Mouse (Mus musculus): ENCODE data around the gene Neo1. TPM values are rescaled to one million over a fixed set of nuclear protein-coding genes. Genes with fewer than 3 reads are reported as not detected.

Neo1 gene
- polyA plus RNA-seq, 2 experiments, result 1.5 TPM

GRCm38 (mm10) chr9:58863826-58864225, 172.4 kb downstream of the Neo1 start:
- no peak overlapping the region for H3K9ac ChIP-seq (replicated peaks)
- no peaks in the 10 kb centered on the region; the same call in 1 of the 2 replicates for H3K27me3 ChIP-seq (ENCODE audit: control insufficient read depth, insufficient read depth, low read length)
- no peak overlapping the region for H3K27ac ChIP-seq
- no peaks in the 10 kb centered on the region for H3K4me1 ChIP-seq (replicated peaks; ENCODE audit: control insufficient read depth in 2 of 2, insufficient read depth in 2 of 2, low read length in 1 of 2)
- H3K4me2 ChIP-seq (ENCODE audit: low read depth), result no peak overlapping the region
- ATAC-seq (ENCODE audit: insufficient read depth), result no peak
- TF ChIP-seq CTCF (IDR thresholded peaks at IDR 0.05; ENCODE audit: low read depth) (no peak), EP300 (IDR thresholded peaks at IDR 0.05; ENCODE audit: low read depth) (no peak)
- DNase-seq (ENCODE audit: low read depth in 3 of 3, low spot score in 3 of 3), result no peak
- no peaks in the 10 kb centered on the region for H3K9me3 ChIP-seq (ENCODE audit: control insufficient read depth, low read length)
- H3K36me3 ChIP-seq (replicated peaks; ENCODE audit: control insufficient read depth, insufficient read depth, low read depth), result no peaks in the 10 kb centered on the region
- no peak overlapping the region for H3K4me3 ChIP-seq (ENCODE audit: insufficient read depth in 1 of 2, low read depth in 2 of 2, low read length in 2 of 2)
- 38% methylated on average over 7 of the region's 7 CpGs for WGBS (ENCODE audit: insufficient replicate concordance)

- no peak overlapping the region for H3K9ac ChIP-seq (replicated peaks)
- no peaks in the 10 kb centered on the region for H3K9me3 ChIP-seq (ENCODE audit: control insufficient read depth, low read length)
- H3K4me3 ChIP-seq (ENCODE audit: insufficient read depth in 1 of 2, low read depth in 2 of 2, low read length in 2 of 2), result no peak overlapping the region
- no peaks in the 10 kb centered on the region for H3K4me1 ChIP-seq (replicated peaks; ENCODE audit: control insufficient read depth in 2 of 2, insufficient read depth in 2 of 2, low read length in 1 of 2)
- H3K27me3 ChIP-seq (ENCODE audit: control insufficient read depth, insufficient read depth, low read length), result no peaks in the 10 kb centered on the region; the same call in 1 of the 2 replicates
- no peak overlapping the region for H3K4me2 ChIP-seq (ENCODE audit: low read depth)
- TF ChIP-seq EP300 (IDR thresholded peaks at IDR 0.05; ENCODE audit: low read depth), result no peak
- no peak for TF ChIP-seq CTCF (IDR thresholded peaks at IDR 0.05; ENCODE audit: low read depth)
- no peaks in the 10 kb centered on the region for H3K36me3 ChIP-seq (replicated peaks; ENCODE audit: control insufficient read depth, insufficient read depth, low read depth)
- no peak overlapping the region for H3K27ac ChIP-seq
- DNase-seq (ENCODE audit: low read depth in 3 of 3, low spot score in 3 of 3), result no peak
- ATAC-seq (ENCODE audit: insufficient read depth), result no peak
- 23% methylated on average over 30 of the region's 30 CpGs for WGBS (ENCODE audit: insufficient replicate concordance)
Observed at GRCm38 (mm10) chr9:58859080-58859635, 177.1 kb downstream of the Neo1 start.

- 42% methylated on average over 3 of the region's 3 CpGs for WGBS (ENCODE audit: insufficient replicate concordance)
Observed at GRCm38 (mm10) chr9:58854931-58855330, 181.3 kb downstream of the Neo1 start.

GRCm38 (mm10) chr9:58849576-58850315, 186.5 kb downstream of the Neo1 start:
- no peaks in the 10 kb centered on the region for H3K4me1 ChIP-seq (replicated peaks; ENCODE audit: control insufficient read depth in 2 of 2, insufficient read depth in 2 of 2, low read length in 1 of 2)
- WGBS (ENCODE audit: insufficient replicate concordance), result 58% methylated on average over 13 of the region's 13 CpGs

More at GRCm38 (mm10) chr9:58854931-58855330, 181.3 kb downstream of the Neo1 start:
- no peak for ATAC-seq (ENCODE audit: insufficient read depth)
- TF ChIP-seq CTCF (IDR thresholded peaks at IDR 0.05; ENCODE audit: low read depth) (no peak), EP300 (IDR thresholded peaks at IDR 0.05; ENCODE audit: low read depth) (no peak)
- Histone ChIP-seq H3K4me1 (replicated peaks; ENCODE audit: control insufficient read depth in 2 of 2, insufficient read depth in 2 of 2, low read length in 1 of 2) (no peaks in the 10 kb centered on the region), H3K4me3 (ENCODE audit: insufficient read depth in 1 of 2, low read depth in 2 of 2, low read length in 2 of 2) (no peak overlapping the region), H3K9ac (replicated peaks) (no peak overlapping the region), H3K4me2 (ENCODE audit: low read depth) (no peak overlapping the region), H3K27ac (no peak overlapping the region), H3K27me3 (ENCODE audit: control insufficient read depth, insufficient read depth, low read length) (no peaks in the 10 kb centered on the region; the same call in 1 of the 2 replicates), H3K9me3 (ENCODE audit: control insufficient read depth, low read length) (no peaks in the 10 kb centered on the region), H3K36me3 (replicated peaks; ENCODE audit: control insufficient read depth, insufficient read depth, low read depth) (no peaks in the 10 kb centered on the region)
- DNase-seq (ENCODE audit: low read depth in 3 of 3, low spot score in 3 of 3), result no peak

GRCm38 (mm10) chr9:58847676-58848075, 188.6 kb downstream of the Neo1 start:
- no peak for DNase-seq (ENCODE audit: low read depth in 3 of 3, low spot score in 3 of 3)
- Histone ChIP-seq H3K27ac (no peak overlapping the region), H3K4me3 (ENCODE audit: insufficient read depth in 1 of 2, low read depth in 2 of 2, low read length in 2 of 2) (no peak overlapping the region), H3K9me3 (ENCODE audit: control insufficient read depth, low read length) (no peaks in the 10 kb centered on the region), H3K27me3 (ENCODE audit: control insufficient read depth, insufficient read depth, low read length) (no peaks in the 10 kb centered on the region), H3K9ac (replicated peaks) (no peak overlapping the region), H3K4me2 (ENCODE audit: low read depth) (no peak overlapping the region), H3K36me3 (replicated peaks; ENCODE audit: control insufficient read depth, insufficient read depth, low read depth) (no peaks in the 10 kb centered on the region), H3K4me1 (replicated peaks; ENCODE audit: control insufficient read depth in 2 of 2, insufficient read depth in 2 of 2, low read length in 1 of 2) (no peaks in the 10 kb centered on the region)
- WGBS (ENCODE audit: insufficient replicate concordance), result 36% methylated on average over 7 of the region's 7 CpGs
- no peak for TF ChIP-seq EP300 (IDR thresholded peaks at IDR 0.05; ENCODE audit: low read depth)
- TF ChIP-seq CTCF (IDR thresholded peaks at IDR 0.05; ENCODE audit: low read depth), result no peak
- ATAC-seq (ENCODE audit: insufficient read depth), result no peak

More at GRCm38 (mm10) chr9:58849576-58850315, 186.5 kb downstream of the Neo1 start:
- Histone ChIP-seq H3K27me3 (ENCODE audit: control insufficient read depth, insufficient read depth, low read length) (no peaks in the 10 kb centered on the region), H3K4me2 (ENCODE audit: low read depth) (no peak overlapping the region), H3K9ac (replicated peaks) (no peak overlapping the region), H3K36me3 (replicated peaks; ENCODE audit: control insufficient read depth, insufficient read depth, low read depth) (no peaks in the 10 kb centered on the region), H3K4me3 (ENCODE audit: insufficient read depth in 1 of 2, low read depth in 2 of 2, low read length in 2 of 2) (no peak overlapping the region), H3K9me3 (ENCODE audit: control insufficient read depth, low read length) (no peaks in the 10 kb centered on the region), H3K27ac (no peak overlapping the region)
- ATAC-seq (ENCODE audit: insufficient read depth) (no peak), DNase-seq (ENCODE audit: low read depth in 3 of 3, low spot score in 3 of 3) (no peak)
- TF ChIP-seq CTCF (IDR thresholded peaks at IDR 0.05; ENCODE audit: low read depth), result no peak
- no peak for TF ChIP-seq EP300 (IDR thresholded peaks at IDR 0.05; ENCODE audit: low read depth)

All from liver, embryonic 14.5 days (tissue).